Mouse (Mus musculus) T-cell, adult 2 months (primary cell): ENCODE measurements at regions not wholly inside any gene's neighbourhood (a gene's known extent, or its start where the extent isn't known, plus 50 kb on each side); places are given as distances from the start of the nearest gene placed in this dataset.

ENCODE experiments used
- DNase-seq: peaks from one replicate; pipeline ENCODE4 v3.0.0; 2022; ENCODE audit warnings: low spot score

DNA sequence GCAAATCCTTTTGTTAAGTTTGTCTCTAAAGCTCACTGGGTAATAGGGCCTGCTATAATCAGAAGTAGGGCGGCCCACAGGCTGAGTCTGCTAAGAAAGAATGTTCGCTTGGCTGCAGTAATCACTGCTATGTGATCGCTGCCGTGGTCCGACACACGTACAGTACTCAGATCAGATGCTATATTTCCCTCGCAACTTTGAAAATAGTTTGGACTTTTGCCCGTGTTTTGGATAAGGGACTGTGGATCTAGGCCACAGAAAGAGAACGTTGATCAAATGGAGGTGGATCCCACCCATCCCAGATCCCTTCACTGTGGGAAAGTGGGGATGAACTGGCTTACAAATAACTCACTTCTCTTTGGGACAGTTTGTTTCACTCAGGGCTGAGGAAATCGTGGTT is 88.5 kb upstream of the Rnd3 start:
- no peak for DNase-seq

DNA sequence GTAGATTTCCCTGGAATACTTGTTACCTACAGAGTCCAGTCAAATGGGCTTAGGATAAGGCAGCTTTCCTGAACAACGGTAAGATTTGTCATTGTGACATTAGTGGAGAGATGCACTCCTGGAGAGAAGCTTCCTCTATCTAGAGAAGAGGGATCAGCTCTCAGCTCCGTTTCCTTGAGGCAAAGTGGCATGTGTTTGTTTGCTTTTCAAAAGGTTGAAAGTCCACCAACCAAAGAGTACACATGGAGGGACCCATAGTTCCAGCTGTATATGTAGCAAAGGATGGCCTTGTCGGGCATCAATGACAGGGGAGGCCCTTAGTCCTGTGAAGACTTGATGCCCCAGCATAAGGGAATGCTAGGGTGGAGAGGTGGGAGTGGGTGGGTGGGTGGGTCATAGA is 87.9 kb upstream of the Rnd3 start:
- no peak for DNase-seq

DNA sequence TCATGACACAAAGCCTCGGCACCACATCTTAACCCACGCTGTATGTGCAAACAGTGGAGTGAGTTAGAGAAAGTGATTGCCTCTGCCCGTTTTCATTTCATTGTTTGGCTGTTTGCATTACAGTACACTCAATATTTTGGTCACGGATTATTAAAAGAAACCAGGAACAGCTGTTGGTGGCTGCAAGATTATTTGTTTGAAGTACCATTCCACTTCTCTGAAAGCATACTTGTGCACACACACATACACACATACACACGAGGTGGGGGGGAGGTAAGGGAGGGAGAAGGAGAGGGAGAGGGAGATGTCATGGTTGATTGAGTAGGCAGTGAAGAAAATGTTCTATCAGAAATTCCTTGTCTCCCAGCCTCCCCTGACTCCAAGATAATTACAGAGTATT is 85.5 kb upstream of the Rnd3 start:
- DNase-seq, result no peak

DNA sequence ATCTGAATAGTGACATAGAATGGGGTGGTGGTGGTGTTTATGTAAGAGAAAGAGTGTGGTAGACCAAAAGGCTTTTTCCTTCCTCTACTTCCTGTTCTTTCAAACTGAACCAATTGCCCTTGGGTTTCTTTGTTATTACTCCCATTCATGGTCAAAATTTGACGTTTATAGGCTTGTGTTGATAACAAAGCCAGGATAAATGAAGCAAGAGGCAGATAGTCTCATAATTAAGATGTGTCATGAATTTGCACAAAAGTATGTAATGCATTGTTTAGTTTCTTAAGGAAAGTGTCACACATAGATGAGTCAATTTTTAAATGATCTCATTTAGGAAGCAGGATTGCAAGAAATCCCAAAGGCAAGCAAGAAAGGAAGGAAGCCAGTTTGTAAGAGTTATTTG is 73.9 kb upstream of the Rnd3 start:
- DNase-seq, result no peak

DNA sequence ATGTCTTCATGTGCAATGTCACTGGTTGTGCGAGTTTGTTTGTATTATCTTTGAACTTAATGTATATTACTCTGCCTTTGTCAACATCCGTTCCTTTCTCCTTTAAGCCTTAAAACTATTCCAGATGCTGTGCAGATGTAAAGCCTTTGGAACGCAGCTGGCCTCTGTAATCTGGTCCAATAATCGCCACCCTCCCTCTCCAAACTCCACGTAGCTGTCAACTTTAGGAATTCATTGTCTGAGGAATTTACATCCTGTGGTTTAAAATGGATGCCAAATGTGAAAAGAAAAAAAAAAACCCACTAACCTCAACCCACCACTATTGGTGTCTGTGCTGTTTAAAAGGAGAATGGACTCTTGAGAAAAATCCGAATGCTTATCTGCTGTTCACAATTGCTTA is 70.8 kb upstream of the Rnd3 start:
- no peak for DNase-seq

DNA sequence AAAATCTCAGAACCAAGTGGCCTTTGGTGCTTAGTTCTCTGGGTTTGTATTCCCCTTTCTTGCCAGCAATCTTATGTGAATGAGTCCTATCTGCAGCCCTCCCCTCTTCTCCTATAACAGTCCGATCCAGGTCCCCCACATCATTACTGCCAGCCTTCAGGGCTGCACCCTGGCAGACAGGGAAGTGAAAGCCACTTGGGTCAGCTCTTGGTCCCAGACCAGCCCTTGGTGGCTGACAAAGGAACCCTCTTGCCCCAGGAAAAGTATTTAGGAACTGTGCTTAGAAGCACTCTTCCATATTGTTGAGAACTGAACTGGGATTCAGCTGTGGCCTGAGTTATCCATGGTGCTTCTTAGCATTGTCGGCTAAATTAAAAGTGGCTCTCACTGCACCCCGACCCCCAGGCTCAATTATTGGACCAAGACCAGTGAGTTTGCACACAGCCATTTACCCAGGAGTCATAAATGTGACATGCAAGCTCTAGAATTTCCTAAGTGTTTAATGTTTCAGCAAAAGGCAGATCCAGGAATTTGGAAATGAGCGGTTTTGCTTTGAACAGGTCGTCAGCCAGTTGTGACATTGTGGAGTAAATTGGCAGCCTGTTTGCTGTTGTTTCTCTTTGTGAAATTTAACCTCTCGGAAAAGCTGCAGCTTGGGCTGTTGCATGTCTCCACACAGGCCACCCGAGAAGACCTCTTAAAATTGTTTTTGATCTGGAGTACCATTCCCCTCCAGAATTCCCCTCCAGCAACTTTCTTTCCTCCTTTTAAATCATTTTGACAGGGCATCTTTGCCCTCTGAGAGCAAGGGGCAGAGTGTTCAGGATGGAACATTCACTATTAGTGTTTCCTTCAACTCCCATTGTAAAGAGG is 58.5 kb upstream of the Rnd3 start:
- no peak for DNase-seq

DNA sequence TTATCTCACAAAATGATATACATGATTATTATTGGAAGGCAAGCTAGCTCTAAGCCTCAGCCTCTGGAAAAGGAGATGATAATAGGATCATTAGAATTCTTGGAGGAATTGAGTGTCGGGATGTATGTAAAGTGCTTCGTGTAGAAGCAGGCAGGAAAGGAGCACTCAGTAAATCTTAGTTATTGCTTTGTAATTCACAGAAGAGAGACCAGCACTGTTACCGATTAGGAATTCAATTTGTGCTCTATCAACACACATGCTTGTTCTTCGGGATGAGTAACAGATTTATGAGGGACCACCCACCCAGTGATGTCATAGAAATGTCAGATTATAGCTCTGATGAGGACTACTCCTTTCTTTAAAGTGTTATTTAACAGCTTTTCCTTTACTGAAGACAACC is 57.4 kb upstream of the Rnd3 start:
- DNase-seq, result no peak
